Mouse (Mus musculus) liver, postnatal 0 days (tissue): ENCODE measurements around the gene Rnf121. TPM values are rescaled to one million over a fixed set of nuclear protein-coding genes. Genes with fewer than 3 reads are reported as not detected.

Experiments
- ATAC-seq: fragments of 200-750 bp; cut with Nextera tagmentation; 2 replicates; pipeline ENCODE4 v1.8.0; 2017; ENCODE audit warnings: mild to moderate bottlenecking, moderate library complexity
- DNase-seq: peaks from one replicate; pipeline ENCODE4 v3.0.0-alpha.2; 2016
- H3K27ac ChIP-seq: fragments of 300-500 bp; sonication (generic); 2 replicates; pipeline ENCODE4 v1.5.1; 2014; ENCODE audit warnings: antibody characterized with exemption, moderate library complexity, mild to moderate bottlenecking, low read depth
- H3K27me3 ChIP-seq: fragments of 300-500 bp; sonication (generic); 2 replicates; pipeline ENCODE4 v1.6.1; 2014; ENCODE audit warnings: low read length, control low read depth, mixed read lengths; ENCODE audit not compliant: insufficient read depth
- H3K36me3 ChIP-seq: fragments of 300-500 bp; sonication (generic); replicated peaks from 2 replicates; pipeline ENCODE4 v1.6.1; 2014; ENCODE audit warnings: mild to moderate bottlenecking, control low read depth, low read length, moderate library complexity, mixed read lengths; ENCODE audit not compliant: insufficient read depth
- H3K4me1 ChIP-seq: fragments of 300-500 bp; sonication (generic); 2 replicates; pipeline ENCODE4 v1.6.1; 2014; ENCODE audit warnings: antibody characterized with exemption, mild to moderate bottlenecking, control low read depth; ENCODE audit not compliant: insufficient read depth
- H3K4me2 ChIP-seq: fragments of 300-500 bp; sonication (generic); 2 replicates; pipeline ENCODE4 v1.6.1; 2014; ENCODE audit warnings: low read depth, mild to moderate bottlenecking, low read length, moderate library complexity, mixed read lengths
- H3K4me3 ChIP-seq: fragments of 300-500 bp; sonication (generic); 2 replicates; pipeline ENCODE4 v1.5.1; 2014; ENCODE audit warnings: low read depth, low read length
- H3K9ac ChIP-seq: fragments of 300-500 bp; sonication (generic); replicated peaks from 2 replicates; pipeline ENCODE4 v1.6.1; 2014; ENCODE audit warnings: mild to moderate bottlenecking, moderate library complexity
- H3K9me3 ChIP-seq: fragments of 300-500 bp; sonication (generic); 2 replicates; pipeline ENCODE4 v1.6.1; 2016; ENCODE audit warnings: mild to moderate bottlenecking, control low read depth, low read length, mixed read lengths
- CTCF ChIP-seq: sonication (generic); IDR thresholded peaks from 2 replicates; pipeline ENCODE4 v1.5.1; 2016; ENCODE audit warnings: antibody characterized with exemption, low read depth
- EP300 ChIP-seq: IDR thresholded peaks from 2 replicates; pipeline ENCODE4 v1.6.1; 2016; ENCODE audit warnings: antibody characterized with exemption, low read depth, mild to moderate bottlenecking
- WGBS: fragments of 180-500 bp; shearing (Covaris S2); extraction: QIAGEN DNeasy Blood & Tissue Kit; methylation state at CpG from one replicate; pipeline ENCODE4 v1.1.7; 2014; ENCODE audit not compliant: insufficient replicate concordance; 5-methylcytosine and 5-hydroxymethylcytosine counted together
- polyA plus RNA-seq: library from polyadenylated mRNA; unstranded; fragments of >200 nt; fragmentation: Nextera tagmentation; extraction: Ambion mirVana; gene quantifications from 2 replicates; pipeline ENCODE4 v1.2.1, GENCODE M21; 2015

Rnf121 gene
- polyA plus RNA-seq, 1 experiment from 2014 or later, result 10.0 TPM

DNA sequence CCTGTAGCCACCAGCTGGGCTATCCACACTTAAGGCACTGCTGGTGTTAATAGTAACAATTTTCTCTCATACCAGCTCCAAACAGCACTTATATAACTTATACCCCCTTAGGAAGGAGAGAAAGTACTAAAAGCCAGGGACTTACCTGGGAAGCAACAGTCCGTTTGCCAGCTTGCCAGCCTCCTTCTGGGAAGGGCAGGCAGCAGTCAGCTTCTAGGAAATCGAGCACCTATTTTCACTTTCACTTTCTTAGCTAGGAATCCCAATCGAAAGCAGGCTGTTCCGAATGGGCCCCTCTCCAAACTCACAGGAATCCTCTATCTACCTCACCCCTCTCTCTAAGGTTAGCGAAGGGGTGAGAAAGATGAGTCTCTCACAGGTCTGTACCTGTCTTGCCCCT lies 47.8 kb downstream of the Rnf121 start:
- WGBS, result 51% methylated on average over 5 of the region's 5 CpGs
- ATAC-seq (peak; percentile 45; the same call in 1 of the 2 replicates), DNase-seq (no peak)
- Histone ChIP-seq H3K27ac (peak overlapping the region; percentile 68), H3K36me3 (peaks cover 61% of the 10 kb centered on the region), H3K27me3 (no peaks in the 10 kb centered on the region), H3K4me2 (peak overlapping the region; percentile 66), H3K9ac (peak overlapping the region; percentile 28), H3K4me1 (peaks cover 13% of the 10 kb centered on the region), H3K9me3 (no peaks in the 10 kb centered on the region), H3K4me3 (peak overlapping the region; percentile 31)
- TF ChIP-seq EP300 (no peak), CTCF (no peak)

DNA sequence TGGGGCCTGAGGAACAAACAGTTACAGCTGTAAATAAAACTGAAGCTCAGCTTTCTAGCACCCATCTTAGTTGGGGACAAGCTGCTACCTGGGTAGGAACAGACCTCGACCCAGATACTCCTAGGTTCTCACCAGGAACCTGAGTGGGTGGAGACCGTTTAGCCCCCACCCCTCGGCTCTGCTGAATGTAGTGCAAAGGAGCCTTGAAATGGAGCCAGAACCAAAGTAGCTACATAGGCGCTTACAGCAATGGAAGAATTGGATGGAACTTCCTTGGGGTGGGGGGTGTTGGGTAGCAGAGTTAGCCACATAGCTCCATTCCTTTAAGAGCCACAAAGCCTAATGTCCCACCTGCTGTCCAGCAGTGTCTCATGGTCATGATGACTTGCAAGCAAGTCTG lies 48.3 kb downstream of the Rnf121 start:
- Histone ChIP-seq H3K4me2 (peak overlapping the region; percentile 66), H3K27ac (peak overlapping the region; percentile 68), H3K9ac (peak overlapping the region; percentile 28), H3K4me1 (peaks cover 13% of the 10 kb centered on the region), H3K27me3 (no peaks in the 10 kb centered on the region), H3K4me3 (peak overlapping the region; percentile 31), H3K36me3 (peaks cover 63% of the 10 kb centered on the region), H3K9me3 (no peaks in the 10 kb centered on the region)
- ATAC-seq, result no peak
- 83% methylated on average over 4 of the region's 4 CpGs for WGBS
- no peak for DNase-seq
- TF ChIP-seq EP300, result no peak
- no peak for TF ChIP-seq CTCF

DNA sequence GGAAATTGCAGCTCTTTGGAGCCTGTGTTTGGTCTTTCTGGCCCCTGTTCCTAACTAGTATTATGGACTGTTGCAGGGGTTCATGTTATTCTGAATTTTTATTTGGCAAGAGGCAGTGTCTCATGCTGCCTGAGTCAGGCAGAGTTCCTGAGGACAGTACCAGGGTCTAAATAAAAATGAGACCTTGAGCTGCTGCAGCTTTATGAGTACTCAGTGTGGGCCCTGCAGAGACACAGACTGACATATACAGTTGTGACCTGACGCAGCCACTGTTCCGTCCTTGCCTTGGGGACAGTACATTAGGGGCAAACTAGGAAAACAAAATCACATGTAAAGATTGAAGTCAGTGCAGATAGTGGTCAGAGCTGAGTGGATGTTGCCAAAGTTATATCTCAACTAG lies 50.3 kb downstream of the Rnf121 start:
- H3K4me1 ChIP-seq, result peaks cover 13% of the 10 kb centered on the region
- DNase-seq (no peak), ATAC-seq (no peak)
- H3K27ac ChIP-seq, result no peak overlapping the region
- H3K36me3 ChIP-seq, result peaks cover 82% of the 10 kb centered on the region
- H3K4me3 ChIP-seq, result no peak overlapping the region
- WGBS, result 88% methylated on average over 2 of the region's 2 CpGs
- H3K9me3 ChIP-seq, result no peaks in the 10 kb centered on the region
- no peak for TF ChIP-seq EP300
- no peak for TF ChIP-seq CTCF
- no peaks in the 10 kb centered on the region for H3K27me3 ChIP-seq
- H3K4me2 ChIP-seq, result no peak overlapping the region
- H3K9ac ChIP-seq, result no peak overlapping the region

DNA sequence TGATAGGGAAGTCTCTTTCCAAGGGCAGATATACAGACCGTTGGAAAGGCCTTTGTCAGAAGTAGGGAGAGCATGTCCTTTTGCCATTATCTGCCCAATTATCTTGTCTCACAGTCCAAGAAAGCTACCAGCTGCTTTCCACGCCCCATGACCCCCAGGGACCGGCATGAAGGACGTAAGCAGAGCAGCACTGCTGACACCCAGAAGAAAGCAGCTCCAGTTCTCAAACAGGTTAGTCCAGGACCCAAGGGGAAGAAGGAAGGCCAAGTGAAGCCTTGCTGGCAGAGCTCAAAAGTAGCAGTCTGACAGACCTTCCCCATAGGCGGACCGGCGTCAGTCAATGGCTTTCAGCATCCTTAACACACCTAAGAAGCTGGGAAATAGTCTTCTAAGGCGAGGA lies 51.9 kb downstream of the Rnf121 start:
- DNase-seq, result no peak
- Histone ChIP-seq H3K9ac (no peak overlapping the region), H3K4me1 (peaks cover 13% of the 10 kb centered on the region), H3K27ac (no peak overlapping the region), H3K36me3 (peaks cover 93% of the 10 kb centered on the region), H3K4me2 (no peak overlapping the region), H3K9me3 (no peaks in the 10 kb centered on the region), H3K27me3 (no peaks in the 10 kb centered on the region), H3K4me3 (no peak overlapping the region)
- no peak for ATAC-seq
- no peak for TF ChIP-seq CTCF
- TF ChIP-seq EP300, result no peak
- WGBS, result 86% methylated on average over 8 of the region's 8 CpGs

DNA sequence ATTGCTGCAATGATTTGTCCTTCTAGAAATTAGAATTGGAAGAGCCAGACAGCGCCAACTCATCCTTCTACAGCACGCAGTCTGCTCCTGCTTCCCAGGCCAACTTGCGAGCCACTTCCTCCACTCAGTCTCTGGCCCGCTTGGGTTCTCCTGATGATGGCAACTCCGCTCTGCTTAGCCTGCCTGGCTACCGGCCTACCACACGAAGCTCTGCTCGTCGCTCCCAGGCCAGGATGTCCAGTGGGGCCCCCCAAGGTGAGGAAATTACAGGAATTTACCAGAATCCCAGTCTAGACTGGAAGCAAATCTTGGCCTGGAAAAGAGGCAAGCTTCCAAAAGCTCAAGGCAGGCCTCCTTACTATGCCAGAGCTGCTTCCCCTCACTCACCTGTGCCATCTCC lies 53.4 kb downstream of the Rnf121 start:
- H3K27ac ChIP-seq, result no peak overlapping the region
- H3K4me3 ChIP-seq, result no peak overlapping the region
- no peak for TF ChIP-seq EP300
- ATAC-seq (no peak), DNase-seq (no peak)
- H3K4me1 ChIP-seq, result peaks cover 3% of the 10 kb centered on the region
- peaks cover 95% of the 10 kb centered on the region for H3K36me3 ChIP-seq
- WGBS, result 95% methylated on average over 9 of the region's 9 CpGs
- H3K27me3 ChIP-seq, result no peaks in the 10 kb centered on the region
- no peaks in the 10 kb centered on the region for H3K9me3 ChIP-seq
- H3K9ac ChIP-seq, result no peak overlapping the region
- H3K4me2 ChIP-seq, result no peak overlapping the region

DNA sequence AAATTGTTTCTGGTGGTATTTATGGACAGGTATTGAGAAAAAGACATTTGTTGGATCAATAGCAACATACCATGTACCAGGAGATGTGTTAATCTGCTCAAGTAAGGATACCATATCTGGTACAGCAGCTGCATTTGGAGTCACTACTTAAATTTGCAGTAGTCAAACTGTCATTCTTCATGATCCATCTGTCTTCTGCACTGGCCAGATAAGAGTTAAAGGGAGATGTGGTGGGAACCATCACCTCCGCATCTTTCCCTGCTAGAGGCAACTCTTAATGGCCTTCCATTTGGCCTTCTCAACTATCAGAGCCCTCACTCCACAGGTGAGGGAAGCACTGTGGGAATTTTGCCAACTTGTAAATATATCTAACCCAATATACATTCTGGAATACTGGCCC lies 58.7 kb downstream of the Rnf121 start:
- peak; percentile 84 for ATAC-seq
- TF ChIP-seq CTCF, result no peak
- TF ChIP-seq EP300, result peak; percentile 98
- peak overlapping the region; percentile 2 for H3K4me2 ChIP-seq

More for the DNA sequence above, 58.7 kb downstream of the Rnf121 start:
- peaks cover 79% of the 10 kb centered on the region for H3K36me3 ChIP-seq
- H3K27me3 ChIP-seq, result no peaks in the 10 kb centered on the region
- no peaks in the 10 kb centered on the region for H3K9me3 ChIP-seq
- no peak overlapping the region for H3K27ac ChIP-seq
- no peak overlapping the region for H3K4me3 ChIP-seq
- no peak overlapping the region for H3K9ac ChIP-seq
- no peak for DNase-seq
- peaks cover 3% of the 10 kb centered on the region; the same call in 1 of the 2 replicates for H3K4me1 ChIP-seq
- WGBS, result 59% methylated on average over 1 of the region's 1 CpGs
